Mouse (Mus musculus): ENCODE data around the gene Lime1. TPM values are rescaled to one million over a fixed set of nuclear protein-coding genes. Genes with fewer than 3 reads are reported as not detected.
A peak's percentile ranks its signal among the peaks of the same experiment; 100 is the strongest.

The Lime1 gene
- polyA plus RNA-seq (2014; fragmentation: Nextera tagmentation; extraction: Ambion mirVana): 27.4 and 30.3 TPM in 2 replicates

- no peak for DNase-seq (ENCODE audit: low spot score)
- Histone ChIP-seq H3K36me3 (ENCODE audit: control insufficient read depth, insufficient read depth, low read length) (peaks cover 59% of the 10 kb centered on the region), H3K27ac (ENCODE audit: low read depth, low read length) (no peak within 1 kb of the TSS), H3K4me1 (ENCODE audit: control insufficient read depth, insufficient read depth, low read length) (no peaks in the 10 kb centered on the region), H3K4me3 (ENCODE audit: low read depth, low read length) (no peak within 1 kb of the TSS), H3K27me3 (replicated peaks; ENCODE audit: control insufficient read depth, insufficient read depth, low read length) (no peaks in the 10 kb centered on the region), H3K9me3 (replicated peaks; ENCODE audit: control insufficient read depth, low read length) (no peaks in the 10 kb centered on the region), H3K4me2 (ENCODE audit: low read length) (no peak within 1 kb of the TSS), H3K9ac (ENCODE audit: low read length) (no peak within 1 kb of the TSS)
- ATAC-seq: no peak
- WGBS: 93% methylated on average over 12 of the region's 12 CpGs
Measured at GRCm38 (mm10) chr2:181379778-181380177, at the start of gene Lime1. Lime1 (plus strand) TSS chr2:181380078.

GRCm38 (mm10) chr2:181332542-181332941, 47.3 kb upstream of the Lime1 start:
- ATAC-seq: no peak
- H3K36me3 ChIP-seq (ENCODE audit: control insufficient read depth, insufficient read depth, low read length): peaks cover 78% of the 10 kb centered on the region

GRCm38 (mm10) chr2:181334023-181334422, 45.9 kb upstream of the Lime1 start:
- H3K4me3 ChIP-seq (ENCODE audit: low read depth, low read length): no peak overlapping the region
- DNase-seq (ENCODE audit: low spot score) (peak; percentile 80), ATAC-seq (peak; percentile 66; the same call in 1 of the 2 replicates)
- WGBS: 71% methylated on average over 3 of the region's 3 CpGs
- H3K27ac ChIP-seq (ENCODE audit: low read depth, low read length): no peak overlapping the region
- H3K9me3 ChIP-seq (replicated peaks; ENCODE audit: control insufficient read depth, low read length): no peaks in the 10 kb centered on the region
- no peak overlapping the region for H3K4me2 ChIP-seq (ENCODE audit: low read length)
- peaks cover 76% of the 10 kb centered on the region for H3K36me3 ChIP-seq (ENCODE audit: control insufficient read depth, insufficient read depth, low read length)
- no peaks in the 10 kb centered on the region for H3K4me1 ChIP-seq (ENCODE audit: control insufficient read depth, insufficient read depth, low read length)
- H3K27me3 ChIP-seq (replicated peaks; ENCODE audit: control insufficient read depth, insufficient read depth, low read length): no peaks in the 10 kb centered on the region
- H3K9ac ChIP-seq (ENCODE audit: low read length): no peak overlapping the region

More at GRCm38 (mm10) chr2:181332542-181332941, 47.3 kb upstream of the Lime1 start:
- no peak for DNase-seq (ENCODE audit: low spot score)
- no peak overlapping the region for H3K4me3 ChIP-seq (ENCODE audit: low read depth, low read length)
- H3K9ac ChIP-seq (ENCODE audit: low read length): no peak overlapping the region
- H3K4me1 ChIP-seq (ENCODE audit: control insufficient read depth, insufficient read depth, low read length): no peaks in the 10 kb centered on the region
- no peaks in the 10 kb centered on the region for H3K9me3 ChIP-seq (replicated peaks; ENCODE audit: control insufficient read depth, low read length)
- H3K4me2 ChIP-seq (ENCODE audit: low read length): no peak overlapping the region
- no peaks in the 10 kb centered on the region for H3K27me3 ChIP-seq (replicated peaks; ENCODE audit: control insufficient read depth, insufficient read depth, low read length)
- no peak overlapping the region for H3K27ac ChIP-seq (ENCODE audit: low read depth, low read length)

- H3K4me3 ChIP-seq (ENCODE audit: low read depth, low read length): no peak overlapping the region
- H3K9ac ChIP-seq (ENCODE audit: low read length): no peak overlapping the region
- no peaks in the 10 kb centered on the region for H3K4me1 ChIP-seq (ENCODE audit: control insufficient read depth, insufficient read depth, low read length)
- H3K27ac ChIP-seq (ENCODE audit: low read depth, low read length): no peak overlapping the region
- peaks cover 66% of the 10 kb centered on the region for H3K36me3 ChIP-seq (ENCODE audit: control insufficient read depth, insufficient read depth, low read length)
- no peaks in the 10 kb centered on the region for H3K9me3 ChIP-seq (replicated peaks; ENCODE audit: control insufficient read depth, low read length)
- 80% methylated on average over 4 of the region's 4 CpGs for WGBS
- DNase-seq (ENCODE audit: low spot score) (no peak), ATAC-seq (no peak)
- no peaks in the 10 kb centered on the region for H3K27me3 ChIP-seq (replicated peaks; ENCODE audit: control insufficient read depth, insufficient read depth, low read length)
- no peak overlapping the region for H3K4me2 ChIP-seq (ENCODE audit: low read length)
Measured at GRCm38 (mm10) chr2:181340426-181340825, 39.5 kb upstream of the Lime1 start.

GRCm38 (mm10) chr2:181342766-181343165, 37.1 kb upstream of the Lime1 start:
- Histone ChIP-seq H3K4me1 (ENCODE audit: control insufficient read depth, insufficient read depth, low read length) (no peaks in the 10 kb centered on the region), H3K9ac (ENCODE audit: low read length) (no peak overlapping the region), H3K4me3 (ENCODE audit: low read depth, low read length) (no peak overlapping the region), H3K27me3 (replicated peaks; ENCODE audit: control insufficient read depth, insufficient read depth, low read length) (no peaks in the 10 kb centered on the region), H3K36me3 (ENCODE audit: control insufficient read depth, insufficient read depth, low read length) (peaks cover 61% of the 10 kb centered on the region), H3K4me2 (ENCODE audit: low read length) (no peak overlapping the region), H3K9me3 (replicated peaks; ENCODE audit: control insufficient read depth, low read length) (no peaks in the 10 kb centered on the region), H3K27ac (ENCODE audit: low read depth, low read length) (no peak overlapping the region)
- 91% methylated on average over 6 of the region's 6 CpGs for WGBS
- ATAC-seq: no peak
- no peak for DNase-seq (ENCODE audit: low spot score)

GRCm38 (mm10) chr2:181356780-181357179, 23.1 kb upstream of the Lime1 start:
- no peak for ATAC-seq
- Histone ChIP-seq H3K27me3 (replicated peaks; ENCODE audit: control insufficient read depth, insufficient read depth, low read length) (no peaks in the 10 kb centered on the region), H3K36me3 (ENCODE audit: control insufficient read depth, insufficient read depth, low read length) (peaks cover 91% of the 10 kb centered on the region), H3K9me3 (replicated peaks; ENCODE audit: control insufficient read depth, low read length) (no peaks in the 10 kb centered on the region), H3K4me2 (ENCODE audit: low read length) (no peak overlapping the region), H3K4me3 (ENCODE audit: low read depth, low read length) (no peak overlapping the region), H3K27ac (ENCODE audit: low read depth, low read length) (no peak overlapping the region), H3K4me1 (ENCODE audit: control insufficient read depth, insufficient read depth, low read length) (no peaks in the 10 kb centered on the region), H3K9ac (ENCODE audit: low read length) (no peak overlapping the region)
- no peak for DNase-seq (ENCODE audit: low spot score)
- 81% methylated on average over 3 of the region's 3 CpGs for WGBS

- Histone ChIP-seq H3K9me3 (replicated peaks; ENCODE audit: control insufficient read depth, low read length) (no peaks in the 10 kb centered on the region), H3K4me3 (ENCODE audit: low read depth, low read length) (peak overlapping the region; percentile 91), H3K4me2 (ENCODE audit: low read length) (peak overlapping the region; percentile 95), H3K4me1 (ENCODE audit: control insufficient read depth, insufficient read depth, low read length) (peaks cover 21% of the 10 kb centered on the region), H3K36me3 (ENCODE audit: control insufficient read depth, insufficient read depth, low read length) (peaks cover 43% of the 10 kb centered on the region), H3K27me3 (replicated peaks; ENCODE audit: control insufficient read depth, insufficient read depth, low read length) (no peaks in the 10 kb centered on the region), H3K9ac (ENCODE audit: low read length) (peak overlapping the region; percentile 93; the same call in 1 of the 2 replicates), H3K27ac (ENCODE audit: low read depth, low read length) (no peak overlapping the region)
- 76% methylated on average over 3 of the region's 3 CpGs for WGBS
- DNase-seq (ENCODE audit: low spot score) (no peak), ATAC-seq (no peak)
Measured at GRCm38 (mm10) chr2:181363946-181364345, 15.9 kb upstream of the Lime1 start.

GRCm38 (mm10) chr2:181364487-181364859, 15.4 kb upstream of the Lime1 start:
- DNase-seq (ENCODE audit: low spot score) (no peak), ATAC-seq (0 out of 2 replicates have a peak, but pooled peaks have one; percentile 1)
- peak overlapping the region; percentile 95 for H3K4me2 ChIP-seq (ENCODE audit: low read length)
- H3K4me1 ChIP-seq (ENCODE audit: control insufficient read depth, insufficient read depth, low read length): peaks cover 21% of the 10 kb centered on the region
- no peaks in the 10 kb centered on the region for H3K9me3 ChIP-seq (replicated peaks; ENCODE audit: control insufficient read depth, low read length)
- peak overlapping the region; percentile 93 for H3K9ac ChIP-seq (ENCODE audit: low read length)
- WGBS: 12% methylated on average over 14 of the region's 14 CpGs
- peak overlapping the region; percentile 88; the same call in 1 of the 2 replicates for H3K27ac ChIP-seq (ENCODE audit: low read depth, low read length)
- H3K36me3 ChIP-seq (ENCODE audit: control insufficient read depth, insufficient read depth, low read length): peaks cover 41% of the 10 kb centered on the region
- H3K4me3 ChIP-seq (ENCODE audit: low read depth, low read length): peak overlapping the region; percentile 91
- no peaks in the 10 kb centered on the region for H3K27me3 ChIP-seq (replicated peaks; ENCODE audit: control insufficient read depth, insufficient read depth, low read length)

- peaks cover 40% of the 10 kb centered on the region for H3K36me3 ChIP-seq (ENCODE audit: control insufficient read depth, insufficient read depth, low read length)
- H3K9me3 ChIP-seq (replicated peaks; ENCODE audit: control insufficient read depth, low read length): no peaks in the 10 kb centered on the region
- peak within 1 kb of the TSS; percentile 95 for H3K4me2 ChIP-seq (ENCODE audit: low read length)
- peak; percentile 87 for DNase-seq (ENCODE audit: low spot score)
- H3K4me1 ChIP-seq (ENCODE audit: control insufficient read depth, insufficient read depth, low read length): peaks cover 21% of the 10 kb centered on the region
- peak within 1 kb of the TSS; percentile 91 for H3K4me3 ChIP-seq (ENCODE audit: low read depth, low read length)
- H3K9ac ChIP-seq (ENCODE audit: low read length): peak within 1 kb of the TSS; percentile 93
- peak within 1 kb of the TSS; percentile 88 for H3K27ac ChIP-seq (ENCODE audit: low read depth, low read length)
- peak; percentile 95 for ATAC-seq
- H3K27me3 ChIP-seq (replicated peaks; ENCODE audit: control insufficient read depth, insufficient read depth, low read length): no peaks in the 10 kb centered on the region
- WGBS: under 1% methylated on average over 70 of the region's 71 CpGs
Measured at GRCm38 (mm10) chr2:181364860-181365596, 14.8 kb upstream of the Lime1 start, which contains the start of the genes Zgpat and Arfrp1. Zgpat (plus strand) TSS chr2:181364928. Arfrp1 (minus strand) TSS chr2:181365404.
